Comparison of ENCODE assay signal across 11 mouse cellular contexts in the genomic region with DNA sequence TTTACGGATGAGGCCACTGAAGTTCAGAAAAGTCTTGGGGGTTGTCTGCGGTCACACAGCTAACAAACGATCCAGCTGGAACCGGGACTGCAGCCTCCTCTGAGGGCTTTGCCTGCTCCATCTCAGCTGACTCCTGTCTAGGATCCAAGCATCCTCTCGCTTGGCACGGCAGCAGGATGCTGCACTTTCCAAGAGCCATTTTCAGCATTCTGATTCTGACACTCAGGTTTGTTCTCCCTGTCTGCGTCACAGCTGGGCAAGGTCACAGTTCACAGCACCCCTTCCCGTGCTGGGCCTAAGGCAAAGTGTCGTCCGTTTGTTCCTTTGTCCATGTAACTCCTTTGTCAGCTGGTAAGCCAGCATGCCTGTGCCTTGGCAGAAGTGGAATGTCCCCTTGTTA.
DNase-seq lines count a peak whose midpoint lies in the region; ATAC-seq lines count a peak whose summit lies in the region.
"Had no signal": no experiment of that assay in that cellular context is flagged by ENCODE, and none has a peak within 500 bp of the region (broad histone marks: within the 10 kb centered on the region; RNA-seq: fewer than 3 reads in every experiment).

No protein-coding gene starts in this region.

- no peak overlapping the region for H3K4me3 ChIP-seq in heart, embryonic 11.5 days (ENCODE audit: low read depth, low read length)
- H3K4me3 ChIP-seq in embryonic facial prominence, embryonic 13.5 days = no peak overlapping the region
- H3K4me3 ChIP-seq in midbrain, embryonic 16.5 days (ENCODE audit: low read depth, low read length) = no peak overlapping the region
- H3K4me3 ChIP-seq: liver, embryonic 15.5 days had no signal

- no peak for ATAC-seq in heart, embryonic 11.5 days (replicated peaks; ENCODE audit: insufficient number of reproducible peaks, low FRiP score, low TSS enrichment)
- no peak for ATAC-seq in embryonic facial prominence, embryonic 13.5 days (ENCODE audit: insufficient number of reproducible peaks, insufficient read depth, low FRiP score, low TSS enrichment, low read depth)
- ATAC-seq in midbrain, embryonic 16.5 days = no peak

- 81% methylated on average over 10 of the region's 10 CpGs for WGBS in heart, embryonic 11.5 days (ENCODE audit: insufficient replicate concordance)
- 79% methylated on average over 10 of the region's 10 CpGs for whole genome bisulfite sequencing in embryonic facial prominence, embryonic 13.5 days
- 50% methylated on average over 10 of the region's 10 CpGs for WGBS in midbrain, embryonic 16.5 days

- no peak overlapping the region for H3K9ac ChIP-seq in heart, embryonic 11.5 days (ENCODE audit: low read depth, low read length)
- H3K9ac ChIP-seq in embryonic facial prominence, embryonic 13.5 days = peak overlapping the region; percentile 3; the same call in 1 of the 2 replicates
- no peak overlapping the region for H3K9ac ChIP-seq in midbrain, embryonic 16.5 days (ENCODE audit: low read depth, low read length)
- H3K9ac ChIP-seq: liver, embryonic 15.5 days had no signal

- peaks cover 45% of the 10 kb centered on the region for H3K4me1 ChIP-seq in heart, embryonic 11.5 days (ENCODE audit: control insufficient read depth, insufficient read depth, low read length)
- peaks cover 58% of the 10 kb centered on the region for H3K4me1 ChIP-seq in embryonic facial prominence, embryonic 13.5 days
- peaks cover 59% of the 10 kb centered on the region for H3K4me1 ChIP-seq in midbrain, embryonic 16.5 days (ENCODE audit: control insufficient read depth, insufficient read depth, low read length)

- no peak overlapping the region; the same call in 1 of the 2 replicates for H3K27ac ChIP-seq in heart, embryonic 11.5 days (ENCODE audit: low read depth, low read length)
- H3K27ac ChIP-seq in embryonic facial prominence, embryonic 13.5 days = peak overlapping the region; percentile 34
- H3K27ac ChIP-seq in midbrain, embryonic 16.5 days (ENCODE audit: low read length) = peak overlapping the region; percentile 99
- H3K27ac ChIP-seq: liver, embryonic 15.5 days had no signal

- no peaks in the 10 kb centered on the region for H3K9me3 ChIP-seq in heart, embryonic 11.5 days (replicated peaks; ENCODE audit: control insufficient read depth, low read length)
- H3K9me3 ChIP-seq in embryonic facial prominence, embryonic 13.5 days = no peaks in the 10 kb centered on the region
- H3K9me3 ChIP-seq in midbrain, embryonic 16.5 days (replicated peaks; ENCODE audit: control insufficient read depth, low read length, poor library complexity, severe bottlenecking) = no peaks in the 10 kb centered on the region
- H3K9me3 ChIP-seq: liver, embryonic 15.5 days had no signal

- no peaks in the 10 kb centered on the region for H3K27me3 ChIP-seq in heart, embryonic 11.5 days (ENCODE audit: control insufficient read depth, insufficient read depth, low read length)
- no peaks in the 10 kb centered on the region for H3K27me3 ChIP-seq in embryonic facial prominence, embryonic 13.5 days
- no peaks in the 10 kb centered on the region for H3K27me3 ChIP-seq in midbrain, embryonic 16.5 days (ENCODE audit: control insufficient read depth, insufficient read depth, low read depth, low read length)
- H3K27me3 ChIP-seq: liver, embryonic 15.5 days had no signal

- H3K36me3 ChIP-seq in heart, embryonic 11.5 days (ENCODE audit: control insufficient read depth, insufficient read depth, low read length) = peaks cover 14% of the 10 kb centered on the region
- H3K36me3 ChIP-seq in embryonic facial prominence, embryonic 13.5 days = peaks cover 53% of the 10 kb centered on the region
- peaks cover 6% of the 10 kb centered on the region; the same call in 1 of the 2 replicates for H3K36me3 ChIP-seq in midbrain, embryonic 16.5 days (ENCODE audit: control insufficient read depth, insufficient read depth, low read length)

- intact Hi-C loops in heart, postnatal 14 days (cut with DNase I) = loop anchor here (10.0 kb wide), 1 partner anchor 61 kb away; no protein-coding TSS in a partner anchor

- peak; percentile 95 for DNase-seq in heart, adult 11 months
- peak; percentile 41 to 61 for DNase-seq in heart, postnatal 14 days
- DNase-seq in testis, postnatal 14 days (ENCODE audit: low spot score) = no peak
- DNase-seq in layer of hippocampus, postnatal 10 days (ENCODE audit: low spot score in 2 of 2) = no peak
- no peak for DNase-seq in retina, embryonic 14.5 days (ENCODE audit: low spot score)
- DNase-seq: B cell, adult 2 months; spleen, adult 18-20 months had no signal

- H3K4me2 ChIP-seq in heart, embryonic 11.5 days = no peak overlapping the region
- no peak overlapping the region for H3K4me2 ChIP-seq in embryonic facial prominence, embryonic 13.5 days
- no peak overlapping the region for H3K4me2 ChIP-seq in midbrain, embryonic 16.5 days (ENCODE audit: low read length)
- H3K4me2 ChIP-seq: liver, embryonic 15.5 days had no signal

Comparison
In these comparisons a context has a peak if more than half of its experiments do, and no peak if none do; other contexts are left out.
1. DNase-seq: peak in heart, adult 11 months (single experiment) and heart, postnatal 14 days (2 of 2); none in testis, postnatal 14 days (single experiment), layer of hippocampus, postnatal 10 days (0 of 2) and retina, embryonic 14.5 days (single experiment).